Mouse (Mus musculus) embryonic facial prominence, embryonic 15.5 days (tissue): ENCODE data around the gene Nav2. TPM values are rescaled to one million over a fixed set of nuclear protein-coding genes. Genes with fewer than 3 reads are reported as not detected.
A peak's percentile ranks its signal among the peaks of the same experiment; 100 is the strongest.

ENCODE experiments used
- ATAC-seq: fragments of 200-750 bp; cut with Nextera tagmentation; 2 replicates; pipeline ENCODE4 v1.8.0; 2017; ENCODE audit warnings: low read depth, moderate TSS enrichment; ENCODE audit not compliant: insufficient number of reproducible peaks, low FRiP score, low TSS enrichment
- H3K27ac ChIP-seq: fragments of 300-500 bp; sonication (generic); replicated peaks from 2 replicates; pipeline ENCODE4 v1.5.1; 2015; ENCODE audit warnings: mild to moderate bottlenecking, inconsistent platforms
- H3K27me3 ChIP-seq: fragments of 300-500 bp; sonication (generic); 2 replicates; pipeline ENCODE4 v1.6.1; 2015; ENCODE audit warnings: inconsistent platforms
- H3K36me3 ChIP-seq: fragments of 300-500 bp; sonication (generic); 2 replicates; pipeline ENCODE4 v1.6.1; 2015; ENCODE audit warnings: mild to moderate bottlenecking, inconsistent platforms
- H3K4me1 ChIP-seq: fragments of 300-500 bp; sonication (generic); 2 replicates; pipeline ENCODE4 v1.6.1; 2015; ENCODE audit warnings: inconsistent platforms
- H3K4me2 ChIP-seq: fragments of 300-500 bp; sonication (generic); replicated peaks from 2 replicates; pipeline ENCODE4 v1.6.1; 2015; ENCODE audit warnings: mild to moderate bottlenecking, inconsistent platforms
- H3K4me3 ChIP-seq: fragments of 300-500 bp; sonication (generic); replicated peaks from 2 replicates; pipeline ENCODE4 v1.5.1; 2015; ENCODE audit warnings: mild to moderate bottlenecking, inconsistent platforms
- H3K9ac ChIP-seq: fragments of 300-500 bp; sonication (generic); 2 replicates; pipeline ENCODE4 v1.6.1; 2015; ENCODE audit warnings: inconsistent platforms
- H3K9me3 ChIP-seq: fragments of 300-500 bp; sonication (generic); replicated peaks from 2 replicates; pipeline ENCODE4 v1.6.1; 2016; ENCODE audit warnings: inconsistent platforms
- WGBS: fragments of 180-500 bp; shearing (Covaris S2); methylation state at CpG from one replicate; pipeline ENCODE4 v1.1.7; 2015; 5-methylcytosine and 5-hydroxymethylcytosine counted together
- polyA plus RNA-seq: library from polyadenylated mRNA; unstranded; fragments of >200 nt; fragmentation: Nextera tagmentation; extraction: Ambion mirVana; gene quantifications from 2 replicates; pipeline ENCODE4 v1.2.1, GENCODE M21; 2015

Gene Nav2
- polyA plus RNA-seq, 1 experiment from 2014 or later = 23.4 TPM

GRCm38 (mm10) chr7:48891029-48891428, 17.5 kb upstream of the Nav2 start:
- WGBS = 43% methylated on average over 5 of the region's 5 CpGs
- Histone ChIP-seq H3K4me3 (no peak overlapping the region), H3K27me3 (no peaks in the 10 kb centered on the region; the same call in 1 of the 2 replicates), H3K36me3 (no peaks in the 10 kb centered on the region), H3K4me2 (no peak overlapping the region), H3K9me3 (no peaks in the 10 kb centered on the region), H3K4me1 (peaks cover 25% of the 10 kb centered on the region), H3K9ac (no peak overlapping the region), H3K27ac (no peak overlapping the region)
- no peak for ATAC-seq

GRCm38 (mm10) chr7:48893093-48893492, 15.4 kb upstream of the Nav2 start:
- Histone ChIP-seq H3K27ac (no peak overlapping the region), H3K4me3 (no peak overlapping the region), H3K4me2 (no peak overlapping the region), H3K36me3 (no peaks in the 10 kb centered on the region), H3K27me3 (peaks cover 4% of the 10 kb centered on the region), H3K9me3 (no peaks in the 10 kb centered on the region), H3K4me1 (peaks cover 26% of the 10 kb centered on the region), H3K9ac (no peak overlapping the region)
- ATAC-seq = no peak
- 80% methylated on average over 7 of the region's 7 CpGs for WGBS

- no peaks in the 10 kb centered on the region for H3K9me3 ChIP-seq
- no peak overlapping the region for H3K9ac ChIP-seq
- WGBS = under 1% methylated on average over 6 of the region's 6 CpGs
- H3K4me3 ChIP-seq = no peak overlapping the region
- no peak overlapping the region for H3K27ac ChIP-seq
- ATAC-seq = no peak
- peaks cover 24% of the 10 kb centered on the region for H3K4me1 ChIP-seq
- no peak overlapping the region for H3K4me2 ChIP-seq
- no peaks in the 10 kb centered on the region for H3K36me3 ChIP-seq
- peaks cover 4% of the 10 kb centered on the region for H3K27me3 ChIP-seq
Observed at GRCm38 (mm10) chr7:48894152-48894551, 14.4 kb upstream of the Nav2 start.

- Histone ChIP-seq H3K27me3 (peaks cover 4% of the 10 kb centered on the region), H3K4me2 (no peak overlapping the region), H3K9me3 (no peaks in the 10 kb centered on the region), H3K27ac (no peak overlapping the region), H3K4me3 (no peak overlapping the region), H3K9ac (no peak overlapping the region), H3K4me1 (peaks cover 24% of the 10 kb centered on the region), H3K36me3 (no peaks in the 10 kb centered on the region)
- ATAC-seq = no peak
- 77% methylated on average over 6 of the region's 6 CpGs for WGBS
Observed at GRCm38 (mm10) chr7:48894763-48895162, 13.8 kb upstream of the Nav2 start.

DNA sequence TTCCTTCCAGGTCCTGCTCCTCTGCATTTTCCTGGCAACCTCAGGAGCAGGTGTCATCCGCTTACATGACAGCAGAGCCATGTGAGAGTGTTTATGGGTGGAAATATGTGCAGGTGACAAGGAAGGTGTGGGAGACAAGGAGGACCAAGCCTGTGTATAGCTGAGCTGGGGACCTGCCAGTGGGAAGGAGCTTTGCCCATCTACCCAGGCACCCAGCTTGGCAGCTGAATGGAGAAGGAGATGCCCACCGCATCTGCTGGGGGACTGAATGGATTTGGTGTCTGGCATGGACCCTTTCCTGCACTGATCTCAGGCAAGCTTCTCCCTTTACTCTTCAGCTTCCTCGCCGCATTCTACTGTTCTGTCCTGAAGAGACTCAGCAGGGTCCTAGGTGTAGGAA, 13.0 kb upstream of the Nav2 start:
- Histone ChIP-seq H3K27ac (no peak overlapping the region), H3K36me3 (no peaks in the 10 kb centered on the region), H3K4me2 (no peak overlapping the region), H3K4me3 (no peak overlapping the region), H3K9me3 (no peaks in the 10 kb centered on the region), H3K9ac (no peak overlapping the region), H3K27me3 (peaks cover 4% of the 10 kb centered on the region), H3K4me1 (peaks cover 24% of the 10 kb centered on the region)
- 85% methylated on average over 4 of the region's 4 CpGs for WGBS
- no peak for ATAC-seq

DNA sequence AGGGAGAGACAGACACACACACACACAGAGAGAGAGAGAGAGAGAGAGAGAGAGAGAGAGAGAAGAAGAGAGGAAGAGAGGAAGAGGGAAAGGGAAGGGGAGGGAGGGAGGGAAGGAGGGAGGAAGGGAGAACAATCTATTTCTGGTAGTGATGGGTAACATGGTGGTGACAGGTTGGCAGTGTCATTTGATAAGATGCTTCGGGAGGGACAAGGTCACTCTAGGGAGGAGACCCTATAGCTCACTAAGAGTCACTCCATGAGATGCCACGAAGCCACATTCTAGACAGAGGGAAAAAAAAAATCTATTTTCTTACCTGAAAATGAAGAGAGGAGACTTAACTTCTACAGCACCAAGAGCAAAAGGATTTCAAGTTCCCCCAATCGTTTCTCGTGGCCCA, 12.5 kb upstream of the Nav2 start:
- Histone ChIP-seq H3K27ac (no peak overlapping the region), H3K36me3 (no peaks in the 10 kb centered on the region), H3K9ac (no peak overlapping the region), H3K4me3 (no peak overlapping the region), H3K4me1 (peaks cover 19% of the 10 kb centered on the region), H3K4me2 (no peak overlapping the region), H3K27me3 (peaks cover 4% of the 10 kb centered on the region), H3K9me3 (no peaks in the 10 kb centered on the region)
- ATAC-seq = no peak
- 75% methylated on average over 4 of the region's 4 CpGs for WGBS

- Histone ChIP-seq H3K36me3 (no peaks in the 10 kb centered on the region), H3K4me1 (peaks cover 16% of the 10 kb centered on the region), H3K4me3 (no peak overlapping the region), H3K9ac (no peak overlapping the region), H3K27ac (no peak overlapping the region; the same call in 1 of the 2 replicates), H3K9me3 (no peaks in the 10 kb centered on the region), H3K27me3 (peaks cover 4% of the 10 kb centered on the region), H3K4me2 (no peak overlapping the region)
- WGBS = 44% methylated on average over 24 of the region's 24 CpGs
- no peak for ATAC-seq
Observed at GRCm38 (mm10) chr7:48897539-48898163, 10.9 kb upstream of the Nav2 start.

DNA sequence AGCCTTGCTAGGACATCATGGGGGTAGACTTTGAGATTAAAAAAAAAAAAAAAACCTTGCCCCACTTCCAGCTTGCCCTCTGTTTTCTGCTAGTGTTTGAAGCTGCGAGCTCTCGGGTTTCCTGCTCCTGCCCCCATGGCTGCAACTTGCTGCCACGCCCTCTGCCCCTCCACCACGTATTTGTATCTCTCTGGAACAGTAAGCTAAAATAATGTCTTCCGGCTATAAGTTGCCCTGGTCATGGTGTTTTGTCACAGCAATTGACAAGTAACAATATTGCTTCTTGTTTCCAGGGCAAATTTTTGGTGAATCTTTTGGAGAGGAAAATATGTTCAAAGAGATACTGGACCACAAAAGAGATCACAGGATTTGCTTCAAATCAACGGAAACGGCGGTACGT, 10.1 kb upstream of the Nav2 start:
- Histone ChIP-seq H3K4me2 (no peak overlapping the region), H3K9me3 (no peaks in the 10 kb centered on the region), H3K9ac (no peak overlapping the region), H3K27ac (no peak overlapping the region), H3K4me1 (peaks cover 16% of the 10 kb centered on the region), H3K27me3 (peaks cover 4% of the 10 kb centered on the region), H3K4me3 (no peak overlapping the region), H3K36me3 (no peaks in the 10 kb centered on the region)
- 35% methylated on average over 9 of the region's 9 CpGs for WGBS
- ATAC-seq = no peak

DNA sequence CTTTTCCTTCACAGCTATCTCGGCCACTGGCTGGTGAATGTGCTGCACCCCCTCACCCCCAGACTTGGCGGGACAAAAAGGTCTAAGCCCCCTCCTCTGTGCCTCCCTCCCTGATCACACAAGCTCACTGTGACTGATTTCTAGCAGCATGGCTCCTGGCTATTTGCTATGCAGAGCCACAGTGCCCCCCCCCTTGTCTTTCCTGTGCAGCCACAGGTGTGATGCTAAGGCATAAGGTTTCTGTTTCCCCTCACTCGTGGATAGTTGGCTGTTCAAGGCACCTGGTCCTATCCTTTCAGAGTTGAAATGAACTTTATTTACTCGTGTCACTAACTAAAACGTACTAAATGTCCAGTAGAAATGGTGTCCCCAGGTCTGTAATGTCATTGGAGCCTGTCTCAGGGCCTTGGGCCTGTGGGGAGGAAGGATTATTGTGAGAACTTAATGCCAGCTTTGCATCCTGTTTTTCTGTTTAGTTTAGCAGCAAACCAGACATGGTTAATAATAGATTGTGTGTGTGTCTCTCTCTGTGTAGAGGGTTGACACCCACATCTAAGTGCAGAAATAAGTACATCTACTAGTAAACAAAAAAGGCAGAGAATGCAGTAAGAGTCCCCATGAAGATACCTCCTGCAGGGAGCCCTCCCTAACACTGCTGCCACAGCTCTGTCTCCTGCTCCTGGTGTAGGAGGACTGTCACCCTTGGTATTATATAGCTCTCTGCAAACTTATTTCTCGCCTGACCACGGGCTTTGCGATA, 7.9 kb upstream of the Nav2 start:
- 59% methylated on average over 8 of the region's 8 CpGs for WGBS
- Histone ChIP-seq H3K4me1 (peaks cover 16% of the 10 kb centered on the region), H3K9ac (no peak overlapping the region), H3K4me2 (no peak overlapping the region), H3K9me3 (no peaks in the 10 kb centered on the region), H3K27ac (no peak overlapping the region), H3K36me3 (no peaks in the 10 kb centered on the region), H3K4me3 (no peak overlapping the region), H3K27me3 (peaks cover 4% of the 10 kb centered on the region; the same call in 1 of the 2 replicates)
- no peak for ATAC-seq

GRCm38 (mm10) chr7:48902454-48902853, 6.1 kb upstream of the Nav2 start:
- WGBS = 29% methylated on average over 2 of the region's 2 CpGs
- no peaks in the 10 kb centered on the region for H3K9me3 ChIP-seq

DNA sequence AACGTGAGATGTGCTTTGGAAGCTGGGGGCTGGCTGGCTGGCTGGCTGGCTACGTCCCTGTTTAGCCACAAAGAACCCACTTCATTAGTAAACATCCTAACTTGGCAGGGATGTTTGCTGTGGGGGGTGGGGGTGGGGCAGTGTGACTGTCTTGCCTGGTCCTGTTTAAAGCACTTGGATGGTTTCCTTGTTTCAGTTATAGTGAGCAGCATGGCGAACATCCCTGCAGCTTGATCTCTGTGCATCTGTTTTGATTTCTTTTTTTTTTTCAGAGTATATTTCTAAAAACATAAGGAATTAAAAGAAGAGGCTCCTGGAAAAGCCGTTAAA, 791 bp downstream of the Nav2 start:
- Histone ChIP-seq H3K27ac (peak overlapping the region; percentile 39; the same call in 1 of the 2 replicates), H3K4me2 (no peak overlapping the region; the same call in 1 of the 2 replicates)

More at GRCm38 (mm10) chr7:48902454-48902853, 6.1 kb upstream of the Nav2 start:
- H3K36me3 ChIP-seq = no peaks in the 10 kb centered on the region
- H3K4me1 ChIP-seq = peaks cover 11% of the 10 kb centered on the region
- no peak overlapping the region for H3K9ac ChIP-seq
- H3K4me2 ChIP-seq = no peak overlapping the region
- no peak for ATAC-seq
- H3K27me3 ChIP-seq = no peaks in the 10 kb centered on the region
- H3K27ac ChIP-seq = no peak overlapping the region
- no peak overlapping the region for H3K4me3 ChIP-seq

More for the DNA sequence above, 791 bp downstream of the Nav2 start:
- Histone ChIP-seq H3K36me3 (no peaks in the 10 kb centered on the region), H3K27me3 (no peaks in the 10 kb centered on the region), H3K4me3 (no peak overlapping the region), H3K9me3 (no peaks in the 10 kb centered on the region), H3K4me1 (peaks cover 22% of the 10 kb centered on the region), H3K9ac (no peak overlapping the region)
- 18% methylated on average over 4 of the region's 4 CpGs for WGBS
- ATAC-seq = 0 out of 2 replicates have a peak, but pooled peaks have one; percentile 39
